Mouse (Mus musculus): ENCODE measurements at regions not wholly inside any gene's neighbourhood (a gene's known extent, or its start where the extent isn't known, plus 50 kb on each side); places are given as distances from the start of the nearest gene placed in this dataset.

DNA sequence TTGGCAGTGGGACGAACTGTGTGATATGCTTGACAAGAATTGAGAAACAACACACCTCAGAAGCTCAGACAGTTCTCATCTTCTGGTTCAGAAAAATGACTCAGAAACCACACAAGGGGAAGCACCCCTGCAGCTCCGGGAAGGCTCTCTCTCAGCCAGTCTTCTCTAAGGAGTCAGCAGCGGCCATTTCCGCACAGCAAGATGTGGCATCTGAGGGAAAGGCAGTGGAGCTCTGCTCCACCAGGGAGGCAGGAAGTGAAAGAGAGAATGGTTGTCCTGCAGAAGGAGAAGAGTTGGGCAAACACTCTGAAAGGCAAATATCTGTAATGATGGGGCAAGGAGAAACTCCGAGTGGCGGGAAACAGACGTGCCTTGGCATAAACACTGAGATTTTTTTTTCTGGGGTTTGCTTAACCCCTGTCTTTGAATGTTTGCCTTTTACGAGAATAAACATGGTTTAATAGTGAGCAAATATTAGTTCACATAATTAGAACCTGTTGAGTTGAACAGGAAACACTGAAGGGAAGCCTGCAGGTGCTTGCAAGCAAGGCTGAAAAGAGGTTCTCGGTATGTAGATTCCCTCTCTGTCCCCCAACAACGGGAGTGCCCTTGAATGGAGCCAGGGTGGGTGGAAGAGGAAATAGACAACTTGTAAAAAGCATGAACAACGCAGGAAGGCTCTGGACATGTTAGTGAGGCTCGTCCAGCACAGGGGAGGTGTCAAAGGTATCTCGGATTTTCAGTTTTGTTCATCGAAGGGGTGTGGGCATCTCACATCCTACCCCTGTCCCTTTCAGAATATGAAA lies 75.9 kb upstream of the Gm9887 start:
- H3K79me2 ChIP-seq (ENCODE audit: control insufficient read depth, insufficient read depth): no peaks in the 10 kb centered on the region
- TF ChIP-seq CTCF (IDR thresholded peaks at IDR 0.05; ENCODE audit: control insufficient read depth, insufficient read depth, insufficient read length) (no peak), CEBPB (IDR thresholded peaks at IDR 0.05; ENCODE audit: low read depth) (peak; percentile 60), MYOD1 (IDR thresholded peaks at IDR 0.05; ENCODE audit: control insufficient read depth, insufficient read length, low read depth) (no peak), FOSL1 (IDR thresholded peaks at IDR 0.05; ENCODE audit: insufficient read depth, low read length, poor library complexity, severe bottlenecking) (peak; percentile 36), MAX (IDR thresholded peaks at IDR 0.05) (no peak), USF1 (IDR thresholded peaks at IDR 0.05; ENCODE audit: low read depth) (no peak)
- no peak overlapping the region for H3K4me3 ChIP-seq (ENCODE audit: insufficient read depth, poor library complexity, severe bottlenecking)
- H3ac ChIP-seq (ENCODE audit: control insufficient read depth, insufficient read length, low read depth): no peak overlapping the region
- no peaks in the 10 kb centered on the region for H3K36me3 ChIP-seq (ENCODE audit: control insufficient read depth, insufficient read depth)
- H3K27me3 ChIP-seq (ENCODE audit: control insufficient read depth, insufficient read depth, insufficient read length): no peaks in the 10 kb centered on the region
- H3K79me3 ChIP-seq (ENCODE audit: low read depth): no peaks in the 10 kb centered on the region

DNA sequence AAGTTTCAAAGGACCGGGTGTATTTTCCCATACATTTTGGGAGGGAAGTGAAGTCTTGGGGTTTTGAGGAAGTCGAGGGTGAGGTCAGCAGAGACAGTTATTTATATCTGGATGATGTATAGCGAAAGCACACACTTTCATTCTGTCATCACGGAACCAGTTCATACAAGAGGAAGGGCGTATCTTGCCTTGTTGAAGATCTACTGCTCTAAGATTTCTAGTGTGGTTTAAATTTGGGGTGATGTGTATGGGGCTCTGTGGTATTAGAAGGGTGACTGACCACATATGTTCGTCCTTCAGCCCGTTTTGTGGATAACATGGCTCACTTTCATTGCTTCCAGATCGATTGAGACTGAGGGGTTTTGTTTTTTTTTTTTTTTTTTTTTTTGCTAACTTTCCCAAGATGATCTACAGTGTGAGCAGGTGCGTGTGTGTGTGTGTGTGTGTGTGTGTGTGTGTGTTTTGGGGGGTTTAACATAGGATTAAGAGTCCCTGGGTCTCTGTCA lies 75.1 kb upstream of the Gm9887 start:
- no peak overlapping the region for H3K4me3 ChIP-seq (ENCODE audit: insufficient read depth, poor library complexity, severe bottlenecking)
- no peaks in the 10 kb centered on the region for H3K27me3 ChIP-seq (ENCODE audit: control insufficient read depth, insufficient read depth, insufficient read length)
- H3K36me3 ChIP-seq (ENCODE audit: control insufficient read depth, insufficient read depth): no peaks in the 10 kb centered on the region
- H3K79me3 ChIP-seq (ENCODE audit: low read depth): no peaks in the 10 kb centered on the region
- TF ChIP-seq CEBPB (IDR thresholded peaks at IDR 0.05; ENCODE audit: low read depth) (no peak), MYOD1 (IDR thresholded peaks at IDR 0.05; ENCODE audit: control insufficient read depth, insufficient read length, low read depth) (no peak), FOSL1 (IDR thresholded peaks at IDR 0.05; ENCODE audit: insufficient read depth, low read length, poor library complexity, severe bottlenecking) (no peak), MAX (IDR thresholded peaks at IDR 0.05) (no peak), CTCF (IDR thresholded peaks at IDR 0.05; ENCODE audit: control insufficient read depth, insufficient read depth, insufficient read length) (no peak), MYOG (IDR thresholded peaks at IDR 0.05; ENCODE audit: control insufficient read depth, extremely low read depth, insufficient read length) (no peak)
- H3ac ChIP-seq (ENCODE audit: control insufficient read depth, insufficient read length, low read depth): no peak overlapping the region
- H3K79me2 ChIP-seq (ENCODE audit: control insufficient read depth, insufficient read depth): no peaks in the 10 kb centered on the region

DNA sequence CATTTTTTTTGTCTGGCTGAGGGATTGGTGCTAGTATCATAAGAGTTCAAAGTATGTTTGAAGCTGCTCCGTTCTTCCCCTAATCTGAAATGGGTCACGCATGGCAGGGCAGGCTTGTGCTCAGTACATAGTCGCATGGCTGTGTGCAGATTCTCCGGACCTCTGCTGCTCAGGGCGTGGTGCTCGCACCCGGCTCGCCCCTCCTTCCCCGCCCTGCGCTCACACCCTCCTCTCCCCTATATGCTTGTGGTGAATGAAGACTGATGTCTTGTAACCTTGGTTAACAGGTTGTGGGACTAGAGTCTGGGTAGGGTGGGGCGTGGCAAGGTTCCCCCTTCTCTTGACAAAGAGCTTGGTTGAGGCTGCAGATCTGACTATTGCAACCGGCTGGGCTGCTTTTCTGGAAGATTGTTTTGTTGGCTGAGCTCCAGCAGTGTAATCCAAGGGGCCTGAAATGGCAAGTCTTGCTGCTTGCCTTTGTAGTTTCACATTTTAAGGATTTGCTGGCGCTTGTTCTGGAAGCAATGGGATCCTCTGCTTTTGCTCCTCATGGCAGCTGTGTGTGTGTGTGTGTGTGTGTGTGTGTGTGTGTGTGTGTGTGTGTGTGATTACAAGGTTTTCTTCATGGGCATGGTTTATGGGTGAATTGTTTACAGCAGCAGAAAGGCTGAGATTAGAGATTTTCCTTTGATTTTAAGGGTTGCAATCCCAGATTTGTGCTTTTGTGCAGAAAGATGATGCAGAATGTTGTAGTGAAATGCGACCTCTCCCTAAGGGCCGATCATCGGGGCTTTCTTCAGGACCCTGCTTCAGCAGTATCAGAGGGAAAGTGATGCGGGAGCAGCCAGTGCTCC lies 74.4 kb upstream of the Gm9887 start:
- Histone ChIP-seq H3ac (ENCODE audit: control insufficient read depth, insufficient read length, low read depth) (no peak overlapping the region), H3K79me3 (ENCODE audit: low read depth) (no peaks in the 10 kb centered on the region), H3K79me2 (ENCODE audit: control insufficient read depth, insufficient read depth) (no peaks in the 10 kb centered on the region), H3K36me3 (ENCODE audit: control insufficient read depth, insufficient read depth) (no peaks in the 10 kb centered on the region), H3K4me3 (ENCODE audit: insufficient read depth, poor library complexity, severe bottlenecking) (no peak overlapping the region), H3K27me3 (ENCODE audit: control insufficient read depth, insufficient read depth, insufficient read length) (no peaks in the 10 kb centered on the region)
- TF ChIP-seq MAX (IDR thresholded peaks at IDR 0.05) (no peak), CTCF (IDR thresholded peaks at IDR 0.05; ENCODE audit: control insufficient read depth, insufficient read depth, insufficient read length) (no peak), MYOD1 (IDR thresholded peaks at IDR 0.05; ENCODE audit: control insufficient read depth, insufficient read length, low read depth) (no peak), CEBPB (IDR thresholded peaks at IDR 0.05; ENCODE audit: low read depth) (no peak), FOSL1 (IDR thresholded peaks at IDR 0.05; ENCODE audit: insufficient read depth, low read length, poor library complexity, severe bottlenecking) (no peak), MYOG (IDR thresholded peaks at IDR 0.05; ENCODE audit: control insufficient read depth, extremely low read depth, insufficient read length) (no peak), USF1 (IDR thresholded peaks at IDR 0.05; ENCODE audit: low read depth) (no peak)

DNA sequence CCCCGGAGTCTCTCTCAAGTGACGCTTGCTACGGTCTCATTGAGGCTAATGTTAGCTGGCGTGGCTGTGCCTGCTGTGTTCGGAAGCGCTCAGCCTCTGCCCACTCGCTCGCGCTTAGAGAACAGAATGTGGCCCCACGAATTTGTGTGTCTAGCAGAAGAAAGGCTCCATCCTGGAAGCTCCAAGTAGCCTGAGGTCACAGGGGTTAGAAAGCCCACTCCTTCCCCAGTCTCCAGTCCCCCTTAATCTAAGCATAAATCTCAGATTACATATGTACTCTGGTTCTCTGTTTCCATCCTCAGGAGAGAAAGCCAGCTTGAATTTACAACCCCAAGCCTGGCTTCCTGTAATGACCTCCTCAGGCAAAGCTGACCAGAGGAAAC lies 73.8 kb upstream of the Gm9887 start:
- no peaks in the 10 kb centered on the region for H3K79me2 ChIP-seq (ENCODE audit: control insufficient read depth, insufficient read depth)
- no peaks in the 10 kb centered on the region for H3K36me3 ChIP-seq (ENCODE audit: control insufficient read depth, insufficient read depth)
- H3K27me3 ChIP-seq (ENCODE audit: control insufficient read depth, insufficient read depth, insufficient read length): no peaks in the 10 kb centered on the region
- no peak overlapping the region for H3K4me3 ChIP-seq (ENCODE audit: insufficient read depth, poor library complexity, severe bottlenecking)
- TF ChIP-seq FOSL1 (IDR thresholded peaks at IDR 0.05; ENCODE audit: insufficient read depth, low read length, poor library complexity, severe bottlenecking) (no peak), CTCF (IDR thresholded peaks at IDR 0.05; ENCODE audit: control insufficient read depth, insufficient read depth, insufficient read length) (no peak), MAX (IDR thresholded peaks at IDR 0.05) (no peak), CEBPB (IDR thresholded peaks at IDR 0.05; ENCODE audit: low read depth) (no peak), USF1 (IDR thresholded peaks at IDR 0.05; ENCODE audit: low read depth) (no peak), MYOG (IDR thresholded peaks at IDR 0.05; ENCODE audit: control insufficient read depth, extremely low read depth, insufficient read length) (no peak), MYOD1 (IDR thresholded peaks at IDR 0.05; ENCODE audit: control insufficient read depth, insufficient read length, low read depth) (no peak)
- no peaks in the 10 kb centered on the region for H3K79me3 ChIP-seq (ENCODE audit: low read depth)
- no peak overlapping the region for H3ac ChIP-seq (ENCODE audit: control insufficient read depth, insufficient read length, low read depth)

DNA sequence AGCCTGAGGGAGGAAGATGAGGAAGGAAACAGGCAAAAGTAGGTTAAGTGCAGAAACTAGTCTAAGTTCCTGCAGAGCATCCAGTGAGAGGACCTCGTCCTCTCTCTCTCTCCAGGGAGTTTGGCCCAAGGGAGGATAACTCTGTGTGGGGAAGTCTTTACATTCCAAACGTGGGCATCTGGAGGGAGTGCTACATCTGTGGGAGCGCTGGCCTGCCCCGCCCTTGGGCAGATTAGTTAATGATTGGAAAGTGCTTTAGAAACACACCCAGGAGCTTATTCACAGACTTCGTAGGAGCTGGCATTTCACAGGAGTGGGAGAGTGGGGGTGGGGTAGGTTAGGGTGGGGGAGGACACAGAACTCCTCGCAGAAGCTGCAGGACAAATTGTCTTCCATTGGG lies 70.1 kb upstream of the Gm9887 start:
- Histone ChIP-seq H3K79me2 (ENCODE audit: control insufficient read depth, insufficient read depth) (no peaks in the 10 kb centered on the region), H3K79me3 (ENCODE audit: low read depth) (no peaks in the 10 kb centered on the region), H3K36me3 (ENCODE audit: control insufficient read depth, insufficient read depth) (no peaks in the 10 kb centered on the region), H3ac (ENCODE audit: control insufficient read depth, insufficient read length, low read depth) (no peak overlapping the region), H3K27me3 (ENCODE audit: control insufficient read depth, insufficient read depth, insufficient read length) (no peaks in the 10 kb centered on the region), H3K4me3 (ENCODE audit: insufficient read depth, poor library complexity, severe bottlenecking) (no peak overlapping the region)
- TF ChIP-seq MYOD1 (IDR thresholded peaks at IDR 0.05; ENCODE audit: control insufficient read depth, insufficient read length, low read depth) (no peak), USF1 (IDR thresholded peaks at IDR 0.05; ENCODE audit: low read depth) (no peak), CEBPB (IDR thresholded peaks at IDR 0.05; ENCODE audit: low read depth) (no peak), MYOG (IDR thresholded peaks at IDR 0.05; ENCODE audit: control insufficient read depth, extremely low read depth, insufficient read length) (no peak), CTCF (IDR thresholded peaks at IDR 0.05; ENCODE audit: control insufficient read depth, insufficient read depth, insufficient read length) (no peak), FOSL1 (IDR thresholded peaks at IDR 0.05; ENCODE audit: insufficient read depth, low read length, poor library complexity, severe bottlenecking) (no peak), MAX (IDR thresholded peaks at IDR 0.05) (no peak)

Data from C2C12 (cell line).